Mouse (Mus musculus) testis, postnatal 10 days (tissue): ENCODE results near the gene Kdm2b.
A peak's percentile ranks its signal among the peaks of the same experiment; 100 is the strongest.

Experiments
- DNase-seq: peaks from one replicate; pipeline ENCODE4 v3.0.0; 2021; ENCODE audit warnings: low spot score

The Kdm2b gene

DNA sequence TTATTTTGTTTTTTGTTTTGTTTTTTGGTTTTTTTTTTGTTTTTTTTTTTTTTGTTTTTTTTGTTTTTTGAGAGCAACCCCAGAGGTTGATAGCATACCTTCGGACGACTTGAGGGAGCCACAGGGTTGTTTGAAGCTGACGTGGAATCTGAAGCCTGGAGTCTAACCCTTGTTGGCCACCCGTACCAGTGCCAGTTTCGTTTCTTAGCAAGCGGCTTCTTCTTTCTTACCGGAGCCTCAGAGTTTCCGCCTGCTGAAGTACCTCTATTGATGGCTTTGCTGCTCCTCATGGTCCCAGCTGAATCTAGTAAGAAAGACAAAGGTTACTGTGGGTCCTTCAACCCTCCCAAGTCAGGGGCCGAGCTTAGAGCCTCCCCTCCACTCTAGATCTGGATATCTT is 22.1 kb upstream of the Kdm2b start:
- DNase-seq, result no peak

- DNase-seq, result peak; percentile 57
These were observed 21.2 kb upstream of the Kdm2b start for GRCm38 (mm10) chr5:123010806-123011205.

- DNase-seq, result no peak
These were observed 20.2 kb upstream of the Kdm2b start for GRCm38 (mm10) chr5:123009873-123010272.

- DNase-seq, result no peak
These were observed 19.4 kb upstream of the Kdm2b start for GRCm38 (mm10) chr5:123008877-123009493.

- peak; percentile 23 for DNase-seq
These were observed 16.3 kb upstream of the Kdm2b start for GRCm38 (mm10) chr5:123005716-123006592.

DNA sequence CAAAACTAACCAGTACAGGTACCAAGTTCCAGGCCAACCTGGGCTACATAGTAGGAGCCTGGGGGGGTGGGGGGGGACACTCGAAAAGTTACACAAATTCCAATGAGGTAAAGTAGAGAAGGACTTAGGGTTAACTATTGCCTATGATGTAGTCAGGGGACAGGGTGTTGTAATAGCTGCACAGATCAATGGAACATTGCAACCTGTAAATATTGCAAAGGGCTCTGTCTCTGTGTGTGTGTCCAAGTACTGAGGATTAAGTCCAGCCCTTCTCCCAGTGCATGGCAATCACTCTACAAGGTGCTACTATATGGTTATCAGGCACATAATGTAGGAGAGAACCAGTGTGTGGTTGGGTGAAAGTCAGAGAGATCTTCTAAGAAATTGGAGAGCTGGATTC is 11.3 kb upstream of the Kdm2b start:
- DNase-seq, result no peak

DNA sequence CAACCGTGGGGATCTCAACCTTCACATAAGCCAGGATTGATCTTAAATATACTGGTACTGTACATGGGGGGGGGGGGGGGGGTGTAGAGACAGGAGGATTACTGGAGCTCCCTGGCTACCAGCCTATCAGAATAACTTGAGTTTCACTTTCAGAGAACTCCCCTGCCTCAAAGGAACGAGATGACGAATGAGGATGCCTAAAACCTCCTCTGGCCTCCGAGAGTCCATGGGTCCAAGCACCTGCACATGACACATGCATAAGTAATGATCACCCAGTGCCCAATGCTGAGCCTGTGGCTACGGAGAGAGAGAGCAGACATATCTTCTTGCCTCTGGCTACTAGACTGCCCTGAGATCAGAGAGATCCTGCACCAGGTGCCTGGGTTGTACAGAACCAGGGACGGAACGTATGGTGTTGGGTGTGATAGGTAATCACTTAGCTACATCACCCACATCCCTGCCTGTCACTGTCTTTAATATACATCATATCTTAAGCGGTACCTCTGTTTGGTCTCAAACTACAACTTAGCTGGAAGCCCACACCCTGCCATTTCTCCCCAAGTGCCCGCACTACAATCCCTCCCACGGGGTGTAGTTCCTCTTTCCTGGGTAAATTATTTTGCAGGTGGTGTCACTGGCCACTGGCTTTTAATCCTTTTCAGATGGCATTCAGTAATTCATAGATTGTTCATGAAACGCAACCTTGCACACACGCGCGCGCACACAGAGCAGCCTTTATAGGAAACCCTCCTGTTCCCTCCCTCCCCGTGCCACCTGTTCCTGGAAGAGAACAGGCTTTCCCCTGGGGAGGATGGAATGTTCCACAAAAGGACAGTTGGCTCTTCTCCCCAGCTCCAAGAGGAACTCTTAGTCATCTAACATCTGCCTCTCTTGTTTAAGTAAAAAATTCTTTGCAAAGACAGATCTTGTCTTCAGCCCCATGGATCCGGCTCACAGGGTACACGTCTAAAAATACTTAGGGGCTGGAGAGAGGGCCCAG is 7.9 kb upstream of the Kdm2b start:
- DNase-seq, result peak; percentile 30

DNA sequence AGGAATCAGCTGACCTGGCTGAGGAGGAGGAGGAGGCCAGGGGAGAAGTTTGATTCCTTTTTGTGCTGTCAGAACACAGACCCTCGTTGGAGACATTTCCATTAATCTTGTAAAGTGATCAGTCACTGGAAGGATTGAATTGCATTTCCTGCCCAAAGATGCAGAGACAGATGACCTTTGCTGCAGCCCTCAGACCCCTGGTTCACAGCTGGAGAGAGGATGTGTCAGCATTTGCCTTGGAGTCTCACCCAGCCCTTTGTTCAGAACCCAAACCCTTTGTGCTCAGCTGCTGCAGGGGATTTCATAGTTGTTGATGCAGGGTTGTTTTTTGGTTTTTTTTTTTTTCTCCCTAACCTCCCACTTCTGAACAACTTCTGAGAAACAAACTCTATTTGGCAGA is 5.3 kb upstream of the Kdm2b start:
- DNase-seq, result no peak

GRCm38 (mm10) chr5:122994303-122994846 is 4.8 kb upstream of the Kdm2b start:
- peak; percentile 94 for DNase-seq

GRCm38 (mm10) chr5:122993811-122994210 is 4.2 kb upstream of the Kdm2b start:
- DNase-seq, result no peak

DNA sequence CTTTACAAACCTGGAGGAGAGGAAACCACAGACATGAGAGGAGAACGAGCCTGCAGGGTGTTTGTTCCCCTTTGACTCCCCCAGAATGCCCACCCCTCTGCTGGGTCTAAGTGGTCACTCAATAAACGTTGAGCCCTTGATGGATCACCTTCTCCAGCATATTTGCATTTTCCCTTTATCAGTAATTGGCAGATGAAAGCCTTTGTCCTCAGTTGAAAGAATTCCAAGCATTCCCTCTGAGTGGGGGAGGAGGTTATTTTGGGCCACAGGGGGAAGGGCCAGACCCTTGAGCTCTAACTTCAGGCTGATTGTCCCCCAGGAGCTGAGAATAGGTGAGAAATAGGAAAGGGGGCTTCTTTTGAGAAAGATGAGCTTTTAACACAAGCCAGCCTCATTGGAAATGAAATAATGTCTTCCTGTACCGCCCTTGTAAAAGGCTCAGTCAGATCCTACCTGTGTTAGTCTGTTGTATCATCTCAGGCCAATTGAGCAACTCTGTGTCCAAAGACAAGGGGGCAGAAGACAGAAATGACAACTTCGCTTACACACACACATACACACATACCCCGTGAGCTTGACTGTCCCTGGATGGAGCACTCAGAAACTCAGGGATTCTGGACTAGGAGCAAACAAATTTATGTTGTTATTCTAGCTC is 1.9 kb upstream of the Kdm2b start:
- DNase-seq, result peak; percentile 33

GRCm38 (mm10) chr5:122990411-122991160 is 963 bp upstream of the Kdm2b start:
- peak; percentile 31 for DNase-seq

GRCm38 (mm10) chr5:122989001-122989525 is 560 bp downstream of the Kdm2b start:
- DNase-seq, result peak; percentile 82

DNA sequence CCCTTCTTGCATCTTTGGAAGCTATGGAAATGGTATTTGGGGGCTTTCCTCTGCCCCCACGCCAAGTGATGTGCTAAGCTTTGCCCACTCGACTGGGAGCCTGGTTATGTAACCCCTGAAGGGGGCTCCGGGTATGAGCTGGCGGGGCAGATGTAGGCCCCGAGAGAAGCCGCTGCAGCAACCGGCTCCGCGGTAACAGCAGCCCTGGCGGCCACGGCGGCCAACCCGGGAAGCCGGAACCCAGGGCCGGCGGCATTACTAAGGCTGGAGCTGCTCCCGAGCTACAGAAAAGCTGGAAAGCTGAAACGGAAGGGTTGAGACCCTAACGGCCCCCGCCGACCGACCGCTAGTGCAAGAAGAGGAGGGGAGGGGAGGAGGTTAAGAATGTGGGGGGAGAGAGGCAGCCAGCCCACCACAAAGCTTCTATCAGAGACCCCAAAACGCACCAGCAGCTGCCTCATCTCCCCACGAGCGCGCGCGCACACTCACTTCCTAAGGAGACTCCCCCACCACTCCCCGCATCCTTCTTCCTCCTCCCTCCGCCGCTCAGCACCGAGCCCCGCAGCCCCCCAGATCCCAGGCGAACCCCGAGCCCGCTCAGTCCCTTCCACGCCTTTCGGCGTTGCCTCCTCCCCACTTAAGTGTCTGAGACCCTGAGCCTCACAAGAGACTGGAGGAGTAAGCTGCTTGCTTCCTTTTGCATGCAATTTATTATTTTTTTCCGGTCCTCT is 1.4 kb downstream of the Kdm2b start:
- DNase-seq, result peak; percentile 71

DNA sequence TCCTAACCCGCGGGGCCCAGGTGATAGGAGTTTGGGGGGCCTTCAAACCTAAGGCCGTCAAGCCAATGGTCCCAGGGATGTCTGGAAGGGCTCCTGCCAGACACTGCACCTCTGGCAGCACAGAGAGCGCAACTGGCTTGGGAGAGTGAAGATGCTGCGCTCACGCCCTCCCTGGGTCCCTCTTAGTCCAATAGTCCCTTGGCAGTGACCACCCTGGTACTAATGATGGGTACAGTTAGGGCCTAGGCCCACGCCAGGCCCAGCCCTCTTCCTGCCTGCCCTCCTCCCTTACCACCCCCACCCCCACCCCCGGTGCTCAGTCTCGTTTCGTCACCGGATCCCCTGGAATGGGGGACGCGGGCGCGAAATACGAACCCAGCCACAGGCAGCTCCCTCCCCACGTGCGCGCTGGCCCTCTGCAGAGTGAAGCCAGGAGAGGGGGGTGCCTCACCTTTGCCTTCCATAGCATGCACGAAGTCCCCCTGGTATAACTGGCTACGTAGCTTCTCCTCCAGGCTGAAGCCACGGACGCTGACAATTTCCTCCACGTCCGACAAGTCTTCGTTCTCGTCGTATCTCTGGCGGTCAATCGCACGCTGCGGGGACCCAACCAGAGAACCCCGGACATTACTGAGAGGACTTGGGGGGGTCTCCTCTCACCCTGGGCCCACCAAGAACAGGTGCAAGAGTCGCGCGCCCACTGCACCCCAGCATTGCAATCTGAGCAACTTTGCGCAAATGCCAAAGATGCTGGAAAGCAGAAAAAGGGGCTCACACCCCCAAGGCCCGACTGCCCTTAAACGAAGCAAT is 2.2 kb downstream of the Kdm2b start:
- DNase-seq, result peak; percentile 59

GRCm38 (mm10) chr5:122986091-122986493 is 3.5 kb downstream of the Kdm2b start:
- DNase-seq, result no peak

DNA sequence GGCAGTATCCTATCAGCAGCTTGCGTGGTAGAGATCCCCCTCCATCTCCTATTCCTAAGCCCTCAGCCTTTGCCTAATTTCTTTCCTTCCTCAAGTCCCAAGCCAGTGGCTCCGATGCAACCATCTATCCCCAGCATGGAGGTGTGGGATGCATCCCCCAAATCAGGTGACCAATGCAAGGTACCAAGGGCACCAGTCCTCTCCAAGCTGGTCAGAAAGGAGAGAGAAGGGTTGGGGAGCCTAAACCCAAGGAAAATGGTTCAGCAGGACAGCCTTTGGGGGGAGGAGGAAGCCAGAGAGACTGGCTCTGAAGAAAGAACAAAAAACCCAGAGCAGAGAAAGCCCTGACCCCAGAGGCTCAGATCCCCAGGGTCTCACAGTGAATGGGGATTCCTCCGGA is 4.3 kb downstream of the Kdm2b start:
- DNase-seq, result no peak

DNA sequence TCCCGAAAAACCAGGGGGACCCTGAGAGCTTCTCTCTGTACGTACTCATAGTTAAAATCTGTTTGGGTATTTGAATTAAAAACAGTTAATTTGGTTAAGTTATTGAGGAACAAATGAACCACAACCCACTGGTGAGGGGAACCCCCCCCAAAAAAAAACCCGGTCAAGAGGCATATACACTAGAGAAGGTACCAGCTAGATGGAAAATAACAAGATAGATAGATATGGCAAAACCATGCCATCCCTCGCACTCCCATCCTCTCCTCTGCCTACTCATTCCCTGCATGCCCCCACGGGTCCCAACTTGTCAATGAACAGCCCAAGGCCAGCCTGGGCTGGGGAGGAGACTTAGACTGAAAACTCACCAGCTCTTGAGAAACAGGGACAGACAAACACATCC is 5.1 kb downstream of the Kdm2b start:
- DNase-seq, result no peak

GRCm38 (mm10) chr5:122978970-122979369 is 10.7 kb downstream of the Kdm2b start:
- no peak for DNase-seq
